Mouse (Mus musculus) intestine, embryonic 16.5 days (tissue): ENCODE results near the gene 2210011C24Rik. TPM values are rescaled to one million over a fixed set of nuclear protein-coding genes. Genes with fewer than 3 reads are reported as not detected.

Experiments
- microRNA counts: library from miRNA; unstranded; fragments of <30 nt; microRNA quantifications from one replicate; lab custom pipeline; 2016
- microRNA-seq: library from miRNA; unstranded; fragments of <30 nt; microRNA quantifications from one replicate; pipeline ENCODE4, GENCODE M21; 2016
- polyA plus RNA-seq: library from polyadenylated mRNA; unstranded; fragments of >200 nt; fragmentation: Nextera tagmentation; extraction: Ambion mirVana; gene quantifications from 2 replicates; pipeline ENCODE4 v1.2.1, GENCODE M21; 2015

2210011C24Rik gene
- polyA plus RNA-seq, 1 experiment from 2014 or later: 3.1 TPM

MicroRNAs encoded within 50 kb of the gene (microRNA counts, 519-probe panel; counts per million panel counts)
- microRNA mmu-miR-1199 (lab: Ali Mortazavi, UCI): 35.7 counts per million

Small RNA genes lying within 50 kb of the gene (microRNA-seq; reads per million reads assigned to microRNA genes)
- gene Mir1199: 0.91 reads per million
- 1.4 reads per million for gene Mir8111

Other genes starting within 250 kb of the 2210011C24Rik start
- 7.9 and 8.1 TPM in 2 replicates for gene Adgrl1, start 112.1 kb downstream of the 2210011C24Rik start, polyA plus RNA-seq
- gene Gm10644, start 57.0 kb downstream of the 2210011C24Rik start, polyA plus RNA-seq: 0.39 TPM in 2 replicates
- 50.4 and 61.7 TPM in 2 replicates for gene Asf1b, start 56.7 kb downstream of the 2210011C24Rik start, polyA plus RNA-seq
- 24.6 and 77.1 TPM in 2 replicates for gene Prkaca, start 39.2 kb downstream of the 2210011C24Rik start, polyA plus RNA-seq
- gene Samd1, start 14.5 kb downstream of the 2210011C24Rik start, polyA plus RNA-seq: 5.8 and 6.0 TPM in 2 replicates
- gene 1700067K01Rik, start 10.7 kb downstream of the 2210011C24Rik start, polyA plus RNA-seq: 0.66 and 0.84 TPM in 2 replicates
- gene Palm3, start 9.3 kb upstream of the 2210011C24Rik start, polyA plus RNA-seq: 5.8 and 6.4 TPM in 2 replicates
- gene Il27ra, start 30.4 kb upstream of the 2210011C24Rik start, polyA plus RNA-seq: 1.2 and 1.4 TPM in 2 replicates
- 0.23 and 0.37 TPM in 2 replicates for gene Rln3, start 32.8 kb upstream of the 2210011C24Rik start, polyA plus RNA-seq
- gene Gm10643, start 53.0 kb upstream of the 2210011C24Rik start, polyA plus RNA-seq: 0.76 and 0.81 TPM in 2 replicates
- gene Rfx1, start 54.7 kb upstream of the 2210011C24Rik start, polyA plus RNA-seq: 5.9 and 6.8 TPM in 2 replicates
- gene Dcaf15, start 92.6 kb upstream of the 2210011C24Rik start, polyA plus RNA-seq: 8.8 and 9.4 TPM in 2 replicates
- 0.38 TPM in 2 replicates for gene Podnl1, start 113.8 kb upstream of the 2210011C24Rik start, polyA plus RNA-seq
- gene Cc2d1a, start 135.8 kb upstream of the 2210011C24Rik start, polyA plus RNA-seq: 25.3 and 26.0 TPM in 2 replicates
- 0.61 and 0.82 TPM in 2 replicates for gene 4930432K21Rik, start 135.9 kb upstream of the 2210011C24Rik start, polyA plus RNA-seq
- 0.89 and 1.3 TPM in 2 replicates for gene Nanos3, start 173.0 kb upstream of the 2210011C24Rik start, polyA plus RNA-seq
- gene Zswim4, start 224.9 kb upstream of the 2210011C24Rik start, polyA plus RNA-seq: 7.1 and 7.7 TPM in 2 replicates
- gene D8Ertd738e, start 237.5 kb upstream of the 2210011C24Rik start, polyA plus RNA-seq: 292 and 296 TPM in 2 replicates
- 76.0 and 77.1 TPM in 2 replicates for gene Mri1, start 245.2 kb upstream of the 2210011C24Rik start, polyA plus RNA-seq